Mouse (Mus musculus) ovary, adult 10 weeks (tissue): Measurements from ENCODE around the gene Il10rb. TPM values are rescaled to one million over a fixed set of nuclear protein-coding genes. Genes with fewer than 3 reads are reported as not detected.

Experiments
- polyA plus RNA-seq: library from polyadenylated mRNA; stranded (reverse); fragments of 350-450 nt; fragmentation: Illumina TruSeq; extraction: RNeasy Lipid Tissue Mini Kit (QIAGEN cat#74804); gene quantifications from one replicate; pipeline ENCODE4 v1.2.3, GENCODE M21; 2014

Il10rb gene
- 66.7 TPM for polyA plus RNA-seq

GRCm38 (mm10) chr16:91405640-91406584 is at the start of gene Il10rb:
TSS of gene Il10rb (plus strand) at chr16:91406164.

GRCm38 (mm10) chr16:91372577-91373472 is 33.1 kb upstream of the Il10rb start, which contains the start of gene Ifnar2:
TSS of gene Ifnar2 (plus strand) at chr16:91372783.

GRCm38 (mm10) chr16:91391421-91391820 is 14.5 kb upstream of the Il10rb start, which contains the start of gene Gm21970:
TSS of gene Gm21970 (plus strand) at chr16:91391721.

Other genes with a start within 250 kb of the Il10rb start
- not detected for gene Olig2, start 180.7 kb upstream of the Il10rb start, polyA plus RNA-seq
- gene Olig1, start 136.4 kb upstream of the Il10rb start, polyA plus RNA-seq, result not detected
- gene Ifnar2, start 33.4 kb upstream of the Il10rb start, polyA plus RNA-seq, result 133 TPM
- not detected for gene Gm21970, start 14.4 kb upstream of the Il10rb start, polyA plus RNA-seq
- gene Ifnar1, start 79.1 kb downstream of the Il10rb start, polyA plus RNA-seq, result 209 TPM
- gene Ifngr2, start 140.9 kb downstream of the Il10rb start, polyA plus RNA-seq, result 37.8 TPM
- gene Tmem50b, start 191.6 kb downstream of the Il10rb start, polyA plus RNA-seq, result 61.8 TPM
- gene Dnajc28, start 212.9 kb downstream of the Il10rb start, polyA plus RNA-seq, result 20.7 TPM
- 26.3 TPM for gene Gart, start 240.8 kb downstream of the Il10rb start, polyA plus RNA-seq
- gene Son, start 241.3 kb downstream of the Il10rb start, polyA plus RNA-seq, result 456 TPM